Mouse (Mus musculus) large intestine, adult 2 months (tissue): ENCODE data around the gene Cdkl3. TPM values are rescaled to one million over a fixed set of nuclear protein-coding genes. Genes with fewer than 3 reads are reported as not detected.

Experiments
- DNase-seq: peaks from one replicate; pipeline ENCODE4 v3.0.0-alpha.2; 2012; ENCODE audit warnings: low read depth, low spot score
- WGBS: fragments of 180-500 bp; shearing (Covaris S2); methylation state at CpG from one replicate; pipeline ENCODE4 v1.1.7; 2018; 5-methylcytosine and 5-hydroxymethylcytosine counted together
- polyA plus RNA-seq: library from polyadenylated mRNA; depleted of rRNA; stranded (reverse); fragments of >200 nt; gene quantifications from 2 replicates; pipeline ENCODE4 v1.2.3, GENCODE M21; 2012

The Cdkl3 gene
- polyA plus RNA-seq, 1 experiment: 0.37 TPM

DNA sequence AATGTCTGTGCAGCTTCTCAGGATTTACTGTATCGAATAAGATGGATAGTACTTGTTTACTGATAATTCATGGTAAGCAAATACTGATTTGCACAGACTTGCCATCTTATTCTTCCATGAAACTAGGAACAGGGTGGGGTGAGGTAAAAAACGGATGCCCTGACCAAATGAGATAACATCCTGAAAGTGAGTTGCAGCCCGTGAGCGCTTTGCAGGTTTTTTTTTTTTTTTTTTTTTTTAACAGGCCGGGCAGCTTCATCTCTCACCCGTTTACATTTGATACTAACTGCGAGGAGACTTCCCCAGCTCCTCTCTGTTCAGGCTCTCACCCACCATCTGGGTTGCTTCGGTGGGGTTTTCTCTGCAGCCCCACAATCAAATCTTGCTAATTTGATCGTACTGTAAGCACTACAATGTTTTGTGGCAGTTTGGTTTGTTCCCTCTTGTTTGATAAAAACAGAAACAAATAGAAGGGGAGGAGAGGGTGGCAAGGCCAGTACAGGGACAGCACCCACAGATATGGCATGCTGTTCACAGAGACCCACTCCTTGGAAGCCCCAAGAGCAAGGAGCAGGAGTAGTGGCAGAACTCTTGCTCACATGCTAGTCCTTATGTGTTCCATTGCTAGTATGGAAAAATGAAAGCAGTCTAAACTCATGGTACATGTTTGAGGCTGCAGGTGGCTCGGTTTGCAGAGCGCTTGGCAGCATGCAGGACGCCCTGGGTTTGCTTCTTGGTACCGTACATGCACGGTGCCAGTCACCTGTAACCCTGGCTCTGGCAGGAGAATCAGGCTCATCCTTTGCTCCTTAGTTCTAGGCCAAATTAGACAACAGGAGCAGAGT lies 70.8 kb downstream of the Cdkl3 start:
- DNase-seq: no peak
- 65% methylated on average over 14 of the region's 14 CpGs for WGBS

DNA sequence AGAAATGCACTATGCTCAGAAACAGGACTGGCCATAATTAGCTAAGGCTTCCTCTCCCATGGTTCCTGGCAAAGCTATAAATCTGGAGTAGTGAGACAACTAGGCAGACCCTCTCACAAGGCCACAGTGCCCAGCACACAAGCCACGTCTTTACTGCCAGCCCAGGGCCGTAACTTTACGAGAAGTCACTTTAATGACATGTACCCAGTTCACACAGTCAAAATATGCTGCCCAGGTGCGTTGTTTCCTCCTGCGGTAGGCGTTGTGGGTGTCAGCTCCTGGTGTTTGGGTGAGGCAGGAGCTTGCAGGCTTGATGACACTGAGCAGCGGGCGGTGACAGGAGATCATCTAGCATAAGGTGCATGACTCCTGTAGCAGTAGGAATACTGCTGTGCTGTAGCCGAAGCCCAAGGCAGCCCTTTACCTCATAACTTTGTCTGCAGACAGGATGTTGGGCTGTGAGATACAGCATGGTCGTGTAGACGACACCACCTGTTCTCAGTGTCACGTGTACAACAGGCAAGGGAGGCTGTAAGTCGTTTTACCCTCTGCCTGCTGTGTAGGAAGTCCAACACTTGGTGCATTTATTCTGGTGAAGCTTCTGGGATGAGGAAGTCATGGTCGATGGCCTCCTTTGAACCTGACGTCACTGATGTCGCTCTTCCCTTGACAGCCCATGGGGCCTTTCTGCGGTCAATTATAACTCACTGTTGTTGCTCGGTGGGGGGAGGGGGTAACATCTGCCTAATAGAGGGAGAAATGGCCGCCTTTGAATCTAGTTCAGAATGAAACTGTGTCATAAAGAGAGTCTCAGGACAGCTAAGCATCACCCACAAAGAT lies 72.0 kb downstream of the Cdkl3 start:
- no peak for DNase-seq
- 35% methylated on average over 19 of the region's 19 CpGs for WGBS

DNA sequence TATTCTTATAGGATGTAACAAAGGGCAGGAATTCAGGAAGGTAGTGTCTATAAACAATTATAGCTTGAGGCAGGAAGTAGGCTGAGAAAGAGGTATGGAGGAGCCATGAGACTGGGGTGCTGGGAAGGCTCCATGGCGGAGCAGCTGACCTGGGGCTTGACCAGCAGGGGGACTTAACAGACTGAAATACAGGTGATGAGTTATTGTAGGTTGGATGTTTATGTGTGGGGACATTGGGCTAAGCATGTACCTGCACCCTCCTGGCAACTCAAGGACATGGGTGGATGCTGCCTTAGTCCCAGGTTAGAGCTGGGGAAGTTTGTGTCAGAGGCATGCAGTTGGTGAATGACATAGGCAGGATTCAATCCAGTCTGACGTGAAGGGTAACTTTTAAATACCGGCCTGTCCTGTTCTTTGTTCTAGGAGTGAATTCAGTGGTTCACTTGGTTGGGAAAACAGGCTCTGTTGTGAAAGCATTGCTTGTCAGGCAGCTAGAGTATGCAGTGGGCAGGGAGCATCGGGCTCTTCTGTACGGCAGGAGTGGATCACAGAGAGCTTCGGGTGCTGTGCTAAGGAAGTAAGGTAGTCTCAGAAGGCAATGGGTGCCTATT lies 72.8 kb downstream of the Cdkl3 start:
- WGBS: 45% methylated on average over 6 of the region's 6 CpGs
- DNase-seq: no peak

DNA sequence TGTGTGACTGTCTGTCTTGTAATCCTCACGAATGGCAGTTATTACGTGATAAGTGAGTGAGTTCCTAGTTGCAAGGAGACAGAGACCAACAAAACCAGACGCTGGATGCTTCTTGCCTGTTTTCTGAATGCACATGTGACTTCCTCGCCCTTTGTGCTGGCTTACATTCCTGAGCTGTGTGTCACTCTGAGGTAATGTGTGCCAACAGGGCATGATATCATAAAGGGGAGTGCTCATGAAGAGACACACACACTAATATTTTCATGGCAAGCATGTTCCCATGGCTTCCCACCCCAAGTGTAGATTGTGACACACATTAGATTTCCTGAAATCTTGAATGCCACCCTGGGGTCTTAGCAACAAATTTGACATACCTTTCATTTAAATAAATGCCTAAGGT lies 73.9 kb downstream of the Cdkl3 start:
- no peak for DNase-seq
- WGBS: 35% methylated on average over 4 of the region's 4 CpGs

DNA sequence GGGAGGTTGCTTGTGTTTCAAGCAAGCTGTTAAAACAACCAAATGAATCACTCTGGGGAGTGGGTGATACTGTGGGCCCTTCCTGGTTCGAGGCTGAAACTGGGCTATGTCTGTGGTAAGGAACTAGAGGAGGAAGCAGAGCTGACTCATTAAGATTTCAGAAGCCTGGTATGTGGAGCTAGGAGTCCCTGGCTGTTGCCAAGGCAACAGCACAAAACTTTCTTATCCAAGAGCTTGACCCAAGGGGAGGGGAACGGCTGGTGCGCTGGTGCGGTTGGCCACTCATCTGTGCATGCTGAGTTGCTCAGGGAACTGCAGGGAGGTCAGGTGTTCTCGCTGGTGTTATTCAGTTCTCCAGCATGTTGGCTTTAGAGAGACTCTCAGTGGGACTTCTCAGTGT lies 76.0 kb downstream of the Cdkl3 start:
- DNase-seq: no peak
- 56% methylated on average over 5 of the region's 5 CpGs for WGBS

DNA sequence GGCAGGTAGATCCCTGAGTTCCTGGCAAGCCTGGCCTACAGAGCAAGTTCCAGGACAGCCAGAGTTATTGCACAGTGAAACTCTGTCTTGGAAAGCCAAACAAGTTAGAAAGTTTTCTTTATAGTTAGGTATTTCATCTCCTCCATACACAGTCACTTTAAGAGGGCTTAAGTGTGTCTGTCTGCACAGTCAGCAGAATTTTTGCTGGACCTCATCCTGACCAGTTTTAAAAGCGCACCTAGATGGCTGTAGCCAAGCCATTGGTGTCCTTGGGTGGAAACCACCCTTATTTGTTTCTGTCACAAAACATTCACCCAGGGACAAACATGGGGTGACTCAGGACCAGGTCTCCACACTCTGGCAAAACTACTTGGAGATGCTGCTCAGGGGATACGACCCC lies 76.6 kb downstream of the Cdkl3 start:
- no peak for DNase-seq
- WGBS: 90% methylated on average over 2 of the region's 2 CpGs

DNA sequence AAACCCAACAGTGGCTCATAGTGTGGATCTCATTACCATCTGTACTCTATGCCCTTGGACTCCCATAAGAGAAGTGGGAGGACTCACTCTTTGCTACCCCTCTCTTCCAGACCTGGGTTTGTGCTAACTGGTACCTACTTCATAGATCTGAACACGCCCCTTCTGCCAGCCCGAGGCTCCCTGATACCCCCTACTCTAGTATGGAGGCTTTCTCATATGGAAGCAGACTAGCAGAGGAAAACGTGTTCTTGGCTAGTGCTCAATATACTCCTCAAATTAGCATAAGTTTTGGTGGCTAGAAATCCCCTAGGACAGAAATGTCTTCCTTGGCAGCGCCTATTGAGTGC lies 81.8 kb downstream of the Cdkl3 start:
- WGBS: 57% methylated on average over 4 of the region's 4 CpGs
- DNase-seq: no peak

DNA sequence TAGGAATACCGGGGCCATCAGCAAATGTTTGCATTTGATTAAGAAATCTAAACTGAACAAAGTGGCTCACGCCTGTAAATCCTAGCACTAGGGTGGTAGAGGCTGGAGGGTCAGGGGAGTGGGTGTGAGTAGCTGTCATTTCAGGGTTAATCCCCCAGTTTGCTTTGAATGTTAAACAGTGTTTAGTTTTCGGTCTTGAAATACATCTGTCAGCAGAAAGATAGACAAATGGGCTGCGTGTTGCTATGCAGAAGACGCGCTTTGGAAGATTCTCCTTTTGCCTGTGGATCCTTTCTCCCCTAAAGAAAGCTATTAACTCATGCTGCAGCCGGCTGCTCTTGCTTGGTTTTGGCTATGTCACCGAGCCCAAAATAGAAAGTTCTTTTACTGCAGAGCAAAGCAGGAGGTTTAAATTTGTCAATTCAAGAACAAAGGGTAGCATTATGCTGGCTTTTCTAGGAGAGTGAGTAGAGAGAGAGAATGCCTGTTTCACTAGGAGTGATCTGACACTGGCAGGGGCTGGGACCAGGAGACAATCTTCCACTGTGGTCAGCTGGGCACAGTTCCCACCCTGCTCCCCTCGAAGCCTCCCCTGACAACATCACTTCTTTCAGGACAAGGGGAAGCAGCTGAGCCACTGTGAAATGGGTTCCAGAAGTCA lies 82.3 kb downstream of the Cdkl3 start:
- 34% methylated on average over 9 of the region's 9 CpGs for WGBS
- DNase-seq: no peak

DNA sequence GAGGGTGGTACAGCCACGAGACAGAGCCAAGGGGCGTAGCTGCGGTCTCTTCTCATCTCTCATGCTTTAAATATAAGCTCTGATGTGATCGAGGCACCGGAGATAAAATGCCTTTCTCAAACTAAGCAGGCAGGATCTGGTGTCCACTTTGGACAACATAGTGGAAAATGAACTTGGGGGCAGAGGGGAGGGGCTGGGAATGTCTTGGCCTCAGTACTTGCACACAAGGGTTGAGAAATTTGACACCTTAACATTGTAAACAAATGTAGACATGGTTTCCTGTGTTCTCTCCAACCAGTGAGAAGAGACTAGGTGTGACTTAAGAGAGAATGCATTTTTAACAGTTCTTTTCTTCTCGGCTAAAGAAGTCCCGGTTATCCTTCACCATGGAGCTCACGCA lies 85.3 kb downstream of the Cdkl3 start:
- WGBS: 60% methylated on average over 8 of the region's 8 CpGs

DNA sequence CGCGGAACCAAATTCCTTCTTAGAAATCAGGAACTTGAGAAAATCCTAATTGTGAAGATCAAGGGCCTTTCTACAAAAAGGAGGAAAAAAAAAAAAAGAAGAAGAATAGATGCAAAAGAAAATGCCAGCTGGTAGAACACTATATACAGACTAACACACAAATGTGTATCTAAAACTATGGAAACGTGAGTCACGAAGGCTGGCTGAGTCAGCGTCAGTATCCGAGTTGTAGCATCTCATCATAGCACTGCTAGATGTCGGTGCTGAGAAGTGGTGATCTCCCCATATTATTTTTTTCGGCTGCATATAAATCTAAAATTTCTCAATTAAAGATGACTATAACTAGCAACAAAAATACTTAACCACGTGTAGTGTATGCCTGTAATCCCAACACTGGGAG lies 87.2 kb downstream of the Cdkl3 start:
- WGBS: 86% methylated on average over 9 of the region's 9 CpGs
- no peak for DNase-seq

More for the DNA sequence above, 85.3 kb downstream of the Cdkl3 start:
- DNase-seq: no peak

DNA sequence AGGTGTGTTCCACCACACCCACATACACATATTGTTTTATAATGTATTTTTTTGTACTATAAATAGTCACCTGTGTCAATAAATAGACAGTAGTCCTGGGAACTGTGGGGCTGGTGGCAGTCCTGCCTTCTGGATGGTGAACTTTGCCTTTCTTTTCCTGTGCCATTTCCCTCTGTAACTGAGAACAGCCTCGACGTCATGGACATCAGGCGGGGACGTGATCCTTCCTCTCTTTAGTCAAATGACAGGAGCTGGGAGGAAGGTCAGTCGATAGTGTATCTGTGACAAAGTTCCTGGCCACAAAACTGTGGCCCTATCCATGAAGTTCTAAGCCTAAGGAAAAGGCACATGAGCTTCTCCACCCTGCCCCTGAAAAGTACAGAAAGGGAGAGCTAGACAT lies 90.5 kb downstream of the Cdkl3 start:
- WGBS: 20% methylated on average over 5 of the region's 5 CpGs
- DNase-seq: peak; percentile 85

DNA sequence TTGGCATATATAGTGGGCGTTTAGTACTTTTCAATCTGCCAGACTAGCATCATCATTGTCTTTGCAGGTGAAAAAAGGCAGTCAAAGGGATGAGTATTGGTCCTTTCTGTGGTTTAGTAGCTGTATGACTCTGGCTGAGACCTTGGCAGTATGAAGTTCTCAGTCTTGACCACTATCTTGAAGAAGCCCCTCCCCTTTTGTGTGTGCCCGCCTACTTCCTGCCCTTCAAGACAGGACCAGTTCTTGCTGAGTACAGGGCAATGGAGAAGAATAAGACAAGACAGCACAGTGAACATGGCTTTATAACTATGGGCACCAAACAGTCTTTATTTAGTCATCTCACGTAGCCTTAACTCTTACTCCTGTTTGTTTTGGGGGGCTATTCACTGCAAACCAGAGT lies 93.0 kb downstream of the Cdkl3 start:
- whole genome bisulfite sequencing: 78% methylated on average over 3 of the region's 3 CpGs
- no peak for DNase-seq

DNA sequence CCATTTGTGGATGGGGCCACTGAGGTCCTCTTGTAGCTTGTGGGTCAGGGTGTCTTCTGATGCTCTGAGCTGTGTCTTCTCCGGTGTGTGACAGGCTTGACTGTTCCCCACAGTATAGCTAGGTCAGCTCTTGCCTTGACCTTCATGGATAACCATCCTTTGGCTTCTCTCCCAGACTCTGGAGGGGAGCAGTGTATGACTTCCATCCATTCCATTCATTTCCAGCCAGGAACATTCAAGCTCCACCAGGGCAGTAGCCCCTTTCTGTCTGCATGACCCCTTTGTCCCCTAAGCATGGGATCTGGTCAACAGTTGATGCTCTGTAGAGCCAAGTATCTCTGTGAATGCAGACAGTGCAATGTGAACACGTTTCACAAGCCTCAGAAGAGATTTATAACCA lies 93.6 kb downstream of the Cdkl3 start:
- DNase-seq: no peak
- WGBS: 58% methylated on average over 2 of the region's 2 CpGs

DNA sequence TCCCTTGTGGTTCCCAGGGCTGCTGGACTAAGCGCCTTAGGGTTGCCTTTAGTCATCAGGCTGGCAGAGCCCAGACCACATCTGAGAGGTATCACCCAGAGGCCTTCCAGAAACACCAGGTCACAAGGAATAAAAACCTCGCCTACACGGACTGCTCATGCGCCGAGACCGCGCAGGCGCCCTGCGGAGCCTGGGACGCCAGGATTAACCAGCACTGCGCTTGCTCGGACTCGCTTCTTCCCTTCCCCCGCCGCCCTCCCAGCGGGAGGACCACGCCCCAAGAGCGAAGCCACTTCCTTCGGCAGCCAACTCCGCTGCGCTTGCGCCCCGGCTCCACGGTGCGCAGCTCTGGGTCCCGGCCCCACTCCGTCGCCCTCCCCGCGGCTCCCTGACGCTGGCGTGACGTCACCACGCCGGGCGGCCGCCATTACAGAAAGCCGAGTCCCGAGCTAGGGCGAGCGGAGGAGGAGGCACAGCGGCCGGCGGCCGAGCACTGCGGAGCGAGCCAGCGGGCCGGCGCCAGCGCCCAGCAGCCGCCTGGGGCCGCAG lies 94.5 kb downstream of the Cdkl3 start, which contains the start of gene Ppp2ca:
Gene Ppp2ca, plus strand, starts transcription at position 284 of the 549 bp plus-strand sequence.
- WGBS: under 1% methylated on average over 53 of the region's 53 CpGs
- peak; percentile 98 for DNase-seq

DNA sequence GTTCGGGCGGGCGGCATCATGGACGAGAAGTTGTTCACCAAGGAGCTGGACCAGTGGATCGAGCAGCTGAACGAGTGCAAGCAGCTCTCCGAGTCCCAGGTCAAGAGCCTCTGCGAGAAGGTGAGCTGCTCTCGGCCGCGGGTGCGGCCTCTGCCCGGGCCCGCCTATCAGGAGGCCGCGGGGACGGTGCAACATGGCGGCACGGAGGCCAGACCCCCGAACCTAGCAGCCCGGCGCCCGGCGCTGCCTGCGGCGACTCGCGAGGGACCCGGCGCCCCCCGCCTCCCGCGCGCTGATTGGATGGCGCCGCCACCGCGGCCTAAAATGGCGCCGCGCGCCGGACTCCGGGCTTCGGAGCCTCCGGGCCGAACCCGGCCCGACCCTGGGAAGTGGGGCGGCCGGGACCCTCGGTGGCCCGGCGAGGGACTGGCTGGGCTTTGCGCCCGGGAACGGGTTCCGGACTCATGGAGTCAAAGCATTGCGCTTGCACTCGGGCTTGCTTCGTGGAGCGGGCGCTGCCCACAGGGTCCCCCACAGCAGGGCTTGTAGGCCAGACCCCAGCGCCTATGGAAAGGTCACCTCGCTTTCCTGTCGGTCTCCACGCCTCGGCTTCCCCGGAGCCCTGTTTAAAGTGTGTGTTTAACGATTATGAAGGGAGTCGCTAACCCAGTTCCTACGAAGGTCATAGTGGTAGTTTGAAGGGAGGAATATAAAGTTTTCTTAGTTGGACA lies 95.2 kb downstream of the Cdkl3 start:
- WGBS: under 1% methylated on average over 70 of the region's 72 CpGs
- no peak for DNase-seq

DNA sequence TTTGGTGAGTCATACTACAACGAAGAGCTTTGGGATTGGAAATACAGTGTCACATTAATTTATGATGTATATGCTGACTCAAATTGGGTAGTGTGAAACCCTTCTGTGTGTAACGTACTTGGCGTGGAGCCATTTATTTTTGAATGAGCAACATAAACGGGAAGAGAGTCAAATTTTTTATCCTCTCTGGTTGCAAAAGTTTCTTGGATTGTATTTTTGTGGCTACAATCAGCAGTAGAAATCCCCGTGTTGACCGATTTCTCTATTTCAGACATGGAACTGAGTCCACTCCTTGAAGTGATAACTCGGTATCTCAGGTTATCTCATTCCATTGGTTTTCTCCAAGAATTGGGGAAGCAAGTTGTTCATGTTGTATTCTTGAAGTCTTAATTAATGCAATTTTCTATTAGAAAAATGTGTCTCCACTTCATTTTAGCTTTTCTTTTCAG lies 95.8 kb downstream of the Cdkl3 start:
- DNase-seq: no peak
- WGBS: 1% methylated on average over 7 of the region's 7 CpGs

DNA sequence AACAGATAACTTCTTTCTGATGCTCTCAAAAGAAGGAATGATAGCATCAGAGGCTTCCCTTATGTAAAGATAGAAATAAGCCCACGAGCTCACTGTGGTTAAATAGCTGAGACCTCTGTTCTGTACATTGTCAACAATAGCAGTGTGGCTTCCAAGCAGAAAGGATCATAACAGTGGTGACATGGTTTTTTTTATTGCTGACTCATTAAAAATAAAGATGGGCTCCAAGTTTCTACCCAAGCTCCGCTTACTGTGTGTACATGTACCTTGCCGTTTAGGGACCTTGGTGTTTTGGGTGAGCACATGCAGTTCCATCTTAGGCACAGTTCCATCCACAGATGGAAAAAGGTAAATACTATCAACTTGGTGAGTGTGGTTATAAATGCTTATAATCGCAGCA lies 99.0 kb downstream of the Cdkl3 start:
- 25% methylated on average over 4 of the region's 4 CpGs for WGBS
- no peak for DNase-seq

DNA sequence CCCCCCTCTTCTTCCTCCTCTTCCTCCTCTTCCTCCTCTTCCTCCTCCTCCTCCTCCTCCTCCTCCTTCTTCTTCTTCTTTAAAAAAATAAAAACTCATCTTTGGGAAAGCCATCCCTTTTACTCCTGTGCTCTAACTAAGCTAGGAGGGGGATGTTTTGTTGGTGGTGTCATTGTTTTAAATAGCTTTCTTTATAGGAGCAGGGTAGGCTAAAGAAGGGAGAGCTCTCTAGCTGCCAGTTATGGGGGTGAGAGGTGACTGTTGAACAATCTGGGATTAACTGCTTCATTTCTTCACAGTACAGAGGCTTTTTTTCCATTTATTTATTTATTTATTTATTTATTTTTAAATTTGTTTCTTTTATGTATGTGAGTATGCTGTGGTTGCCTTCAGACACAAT lies 101.5 kb downstream of the Cdkl3 start:
- no peak for DNase-seq

DNA sequence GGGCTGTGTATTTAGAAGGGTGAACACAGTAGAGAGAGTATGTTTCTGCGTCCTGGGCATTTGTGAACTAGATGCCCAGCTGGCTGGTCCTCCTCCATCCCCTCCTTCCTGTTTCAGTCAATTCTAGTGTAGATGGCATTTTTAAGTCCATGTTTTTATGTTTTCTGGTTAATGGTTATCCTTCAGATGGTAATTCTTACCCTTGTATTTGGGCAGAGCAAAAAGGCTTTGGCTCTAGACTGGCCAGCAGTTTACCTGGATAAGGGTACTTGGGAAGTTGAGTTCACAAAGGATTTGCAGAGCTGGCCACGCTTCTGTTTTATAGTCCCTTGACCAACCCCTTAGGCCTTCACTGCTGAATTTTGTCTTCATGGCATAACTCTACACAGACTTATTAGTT lies 102.0 kb downstream of the Cdkl3 start:
- DNase-seq: no peak
- 53% methylated on average over 2 of the region's 2 CpGs for WGBS
